Mouse (Mus musculus) cortical plate, adult 2 months (tissue): ENCODE measurements around the gene Pagr1a.

Experiments
- CTCF ChIP-seq: fragments of 200-500 bp; IDR thresholded peaks from 2 replicates; pipeline ENCODE4 v1.5.1; 2011; ENCODE audit warnings: mild to moderate bottlenecking, control low read depth, low read length; ENCODE audit not compliant: insufficient read depth; ENCODE audit errors: extremely low read depth
- POLR2A ChIP-seq: fragments of 200-500 bp; IDR thresholded peaks from 2 replicates; pipeline ENCODE4 v1.6.1; 2011; ENCODE audit warnings: mild to moderate bottlenecking, low read length, control low read depth; ENCODE audit not compliant: insufficient read depth; ENCODE audit errors: extremely low read depth

DNA sequence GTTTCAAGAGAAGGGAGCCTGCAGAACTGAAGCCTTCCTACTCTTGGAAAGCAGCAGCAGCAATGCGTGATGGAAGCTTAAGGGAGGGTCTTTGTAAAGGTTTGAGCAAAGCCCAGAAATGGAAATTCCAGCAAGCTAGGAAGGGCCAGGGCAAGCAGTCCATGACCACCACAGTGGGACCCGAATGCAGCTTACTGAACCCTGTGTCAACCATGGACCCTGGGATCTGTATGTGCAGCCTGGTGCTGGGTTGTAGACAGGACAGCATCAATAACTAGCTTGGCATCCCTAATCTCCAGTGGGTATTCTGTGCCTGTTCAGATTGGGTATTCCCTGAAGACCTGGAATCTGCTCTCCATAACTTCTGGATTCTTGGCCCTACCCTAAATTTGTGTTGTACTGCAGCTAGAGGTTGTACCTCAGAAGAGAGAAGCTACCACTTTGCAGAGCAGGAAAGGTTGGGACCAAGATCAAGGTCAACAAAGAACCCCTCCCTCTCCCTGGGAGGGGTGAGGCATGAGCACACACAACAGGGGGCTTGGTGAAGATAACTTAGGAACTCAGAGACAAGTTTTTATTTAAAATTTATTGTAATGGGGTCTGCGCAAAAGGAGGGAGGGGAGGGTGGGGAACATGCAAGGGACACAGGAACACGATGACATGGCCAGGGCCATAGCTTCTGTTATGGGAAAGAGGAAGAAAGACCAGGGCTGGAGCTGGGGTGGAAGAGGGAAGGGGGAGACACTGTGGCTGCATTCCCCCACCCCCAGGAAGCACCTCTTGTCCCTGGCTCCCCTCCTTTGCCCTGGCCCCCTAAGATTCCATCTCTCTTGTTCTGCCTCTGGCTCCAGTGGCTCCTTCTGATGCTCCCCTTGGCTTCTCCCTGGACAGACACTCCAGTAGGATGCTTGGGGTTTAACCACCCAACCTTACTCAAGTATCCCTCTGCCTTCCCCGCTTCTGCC, 4.7 kb upstream of the Pagr1a start:
- TF ChIP-seq CTCF = no peak
- peak; percentile 35; the same call in 1 of the 2 replicates for TF ChIP-seq POLR2A
